Mouse (Mus musculus) myocyte (in vitro differentiated cells): ENCODE results near the gene Adamts9.

Experiments
- CEBPB ChIP-seq: IDR thresholded peaks from 2 replicates; pipeline ENCODE4 v1.6.1; 2011; ENCODE audit warnings: mild to moderate bottlenecking, moderate library complexity; ENCODE audit not compliant: poor library complexity, insufficient read depth, severe bottlenecking
- E2F4 ChIP-seq: IDR thresholded peaks from one replicate; pipeline ENCODE4 v1.6.1; 2011; ENCODE audit warnings: mild to moderate bottlenecking, control low read depth, moderate library complexity; ENCODE audit not compliant: insufficient read depth
- MYOG ChIP-seq, 3 experiments: IDR thresholded peaks; one replicate each; pipeline ENCODE4 v1.6.1; 2011; ENCODE audit warnings: control low read depth in 2 of 3, low read depth in 2 of 3, mild to moderate bottlenecking in 2 of 3; ENCODE audit not compliant: insufficient read length in 2 of 3, control insufficient read depth in 1 of 3, insufficient read depth in 1 of 3
- POLR2A ChIP-seq: IDR thresholded peaks from one replicate; pipeline ENCODE4 v1.6.1; 2011; ENCODE audit warnings: low read depth, mild to moderate bottlenecking, control low read depth, moderate library complexity; ENCODE audit not compliant: insufficient read length
- POLR2AphosphoS2 ChIP-seq: IDR thresholded peaks from one replicate; pipeline ENCODE4 v1.6.1; 2011; ENCODE audit warnings: low read depth, control low read depth; ENCODE audit not compliant: insufficient read length
- REST ChIP-seq: IDR thresholded peaks from one replicate; pipeline ENCODE4 v1.6.1; 2011; ENCODE audit warnings: mild to moderate bottlenecking, control low read depth, moderate library complexity; ENCODE audit not compliant: insufficient read depth, insufficient read length
- USF1 ChIP-seq: IDR thresholded peaks from one replicate; pipeline ENCODE4 v1.6.1; 2011; ENCODE audit warnings: low read depth, mild to moderate bottlenecking, control low read depth, moderate library complexity

- TF ChIP-seq POLR2A: no peak
- TF ChIP-seq E2F4: no peak
- TF ChIP-seq CEBPB: no peak
- no peak for TF ChIP-seq USF1
- TF ChIP-seq REST: no peak
- TF ChIP-seq MYOG (IDR thresholded peaks at IDR 0.05; ENCODE audit: control insufficient read depth in 1 of 3, insufficient read depth in 1 of 3, insufficient read length in 2 of 3, low read depth in 2 of 3): no peak
- no peak for TF ChIP-seq POLR2AphosphoS2
These were observed 71.5 kb downstream of the Adamts9 start for GRCm38 (mm10) chr6:92871813-92872212.
